Mouse (Mus musculus): Measurements from ENCODE around the gene Gm17490. TPM values are rescaled to one million over a fixed set of nuclear protein-coding genes. Genes with fewer than 3 reads are reported as not detected.
"Not testable (repeated sequence)": the region's sequence is repeated elsewhere in the genome, so short reads cannot be mapped to it uniquely, and the experiment has no call there.

Gm17490 gene
- polyA plus RNA-seq, 1 experiment from 2014 or later: not detected

- TF ChIP-seq CTCF (IDR thresholded peaks at IDR 0.05; ENCODE audit: low read depth): no peak
- no peak for TF ChIP-seq EP300 (IDR thresholded peaks at IDR 0.05; ENCODE audit: low read depth)
- H3K4me1 ChIP-seq (ENCODE audit: insufficient read depth): no peaks in the 10 kb centered on the region
- no peak overlapping the region for H3K4me2 ChIP-seq (ENCODE audit: low read depth, low read length)
- 83% methylated on average over 9 of the region's 9 CpGs for WGBS (ENCODE audit: insufficient replicate concordance)
- no peak overlapping the region for H3K27ac ChIP-seq (ENCODE audit: low read depth)
- DNase-seq: no peak
- H3K4me3 ChIP-seq (ENCODE audit: low read depth, low read length): no peak overlapping the region
- no peak overlapping the region for H3K9ac ChIP-seq (replicated peaks)
- no peak for ATAC-seq
- H3K36me3 ChIP-seq (replicated peaks; ENCODE audit: insufficient read depth, low read length): no peaks in the 10 kb centered on the region
- no peaks in the 10 kb centered on the region for H3K27me3 ChIP-seq (ENCODE audit: insufficient read depth, low read length)
- H3K9me3 ChIP-seq (ENCODE audit: low read length): no peaks in the 10 kb centered on the region
Measured at GRCm38 (mm10) chr2:11616846-11617245, 9.2 kb downstream of the Gm17490 start.

- not testable (repeated sequence) for H3K9ac ChIP-seq (replicated peaks); H3K4me1 ChIP-seq (ENCODE audit: insufficient read depth); H3K4me2 ChIP-seq (ENCODE audit: low read depth, low read length); DNase-seq; H3K36me3 ChIP-seq (replicated peaks; ENCODE audit: insufficient read depth, low read length); H3K27me3 ChIP-seq (ENCODE audit: insufficient read depth, low read length); H3K9me3 ChIP-seq (ENCODE audit: low read length); ATAC-seq; H3K4me3 ChIP-seq (ENCODE audit: low read depth, low read length); H3K27ac ChIP-seq (ENCODE audit: low read depth)
- WGBS (ENCODE audit: insufficient replicate concordance): 83% methylated on average over 6 of the region's 6 CpGs
Measured at GRCm38 (mm10) chr2:11612939-11613338, 13.1 kb downstream of the Gm17490 start.

GRCm38 (mm10) chr2:11606718-11607117 is 19.3 kb downstream of the Gm17490 start:
- H3K9ac ChIP-seq (replicated peaks); ATAC-seq; H3K27ac ChIP-seq (ENCODE audit: low read depth); DNase-seq; H3K4me2 ChIP-seq (ENCODE audit: low read depth, low read length); H3K4me3 ChIP-seq (ENCODE audit: low read depth, low read length); H3K36me3 ChIP-seq (replicated peaks; ENCODE audit: insufficient read depth, low read length); H3K27me3 ChIP-seq (ENCODE audit: insufficient read depth, low read length); H3K4me1 ChIP-seq (ENCODE audit: insufficient read depth); H3K9me3 ChIP-seq (ENCODE audit: low read length): not testable (repeated sequence)
- 64% methylated on average over 4 of the region's 4 CpGs for WGBS (ENCODE audit: insufficient replicate concordance)
- TF ChIP-seq CTCF (IDR thresholded peaks at IDR 0.05; ENCODE audit: low read depth): 0 out of 2 replicates have a peak, but pooled peaks have one; percentile 8

GRCm38 (mm10) chr2:11604911-11605310 is 21.2 kb downstream of the Gm17490 start:
- no peak overlapping the region for H3K4me2 ChIP-seq (ENCODE audit: low read depth, low read length)
- H3K9ac ChIP-seq (replicated peaks): no peak overlapping the region
- no peak for DNase-seq
- no peaks in the 10 kb centered on the region for H3K9me3 ChIP-seq (ENCODE audit: low read length)
- TF ChIP-seq EP300 (IDR thresholded peaks at IDR 0.05; ENCODE audit: low read depth) (no peak), CTCF (IDR thresholded peaks at IDR 0.05; ENCODE audit: low read depth) (no peak)
- peaks cover 9% of the 10 kb centered on the region for H3K36me3 ChIP-seq (replicated peaks; ENCODE audit: insufficient read depth, low read length)
- no peak overlapping the region for H3K27ac ChIP-seq (ENCODE audit: low read depth)
- H3K27me3 ChIP-seq (ENCODE audit: insufficient read depth, low read length): no peaks in the 10 kb centered on the region
- H3K4me1 ChIP-seq (ENCODE audit: insufficient read depth): peaks cover 6% of the 10 kb centered on the region; the same call in 1 of the 2 replicates
- no peak for ATAC-seq
- no peak overlapping the region for H3K4me3 ChIP-seq (ENCODE audit: low read depth, low read length)

- peak within 1 kb of the TSS; percentile 84 for H3K4me2 ChIP-seq (ENCODE audit: low read depth, low read length)
- H3K36me3 ChIP-seq (replicated peaks; ENCODE audit: insufficient read depth, low read length): peaks cover 14% of the 10 kb centered on the region
- ATAC-seq (no peak), DNase-seq (no peak)
- H3K9me3 ChIP-seq (ENCODE audit: low read length): no peaks in the 10 kb centered on the region
- H3K4me1 ChIP-seq (ENCODE audit: insufficient read depth): peaks cover 6% of the 10 kb centered on the region; the same call in 1 of the 2 replicates
- H3K9ac ChIP-seq (replicated peaks): peak within 1 kb of the TSS; percentile 99
- no peaks in the 10 kb centered on the region for H3K27me3 ChIP-seq (ENCODE audit: insufficient read depth, low read length)
- TF ChIP-seq CTCF (IDR thresholded peaks at IDR 0.05; ENCODE audit: low read depth): no peak
- no peak for TF ChIP-seq EP300 (IDR thresholded peaks at IDR 0.05; ENCODE audit: low read depth)
- peak within 1 kb of the TSS; percentile 98 for H3K4me3 ChIP-seq (ENCODE audit: low read depth, low read length)
- WGBS (ENCODE audit: insufficient replicate concordance): 78% methylated on average over 5 of the region's 5 CpGs
- peak within 1 kb of the TSS; percentile 82 for H3K27ac ChIP-seq (ENCODE audit: low read depth)
Measured at GRCm38 (mm10) chr2:11604053-11604452, 22.0 kb downstream of the Gm17490 start, which contains the start of gene Rbm17. Rbm17 (minus strand) TSS chr2:11604153.

- Histone ChIP-seq H3K9ac (replicated peaks) (peak overlapping the region; percentile 99), H3K9me3 (ENCODE audit: low read length) (no peaks in the 10 kb centered on the region), H3K4me3 (ENCODE audit: low read depth, low read length) (peak overlapping the region; percentile 98), H3K27me3 (ENCODE audit: insufficient read depth, low read length) (no peaks in the 10 kb centered on the region), H3K4me2 (ENCODE audit: low read depth, low read length) (peak overlapping the region; percentile 84), H3K27ac (ENCODE audit: low read depth) (peak overlapping the region; percentile 82), H3K36me3 (replicated peaks; ENCODE audit: insufficient read depth, low read length) (peaks cover 24% of the 10 kb centered on the region), H3K4me1 (ENCODE audit: insufficient read depth) (peaks cover 6% of the 10 kb centered on the region; the same call in 1 of the 2 replicates)
- 3% methylated on average over 65 of the region's 78 CpGs for WGBS (ENCODE audit: insufficient replicate concordance)
- ATAC-seq: peak; percentile 99
- no peak for TF ChIP-seq EP300 (IDR thresholded peaks at IDR 0.05; ENCODE audit: low read depth)
- peak; percentile 100 for TF ChIP-seq CTCF (IDR thresholded peaks at IDR 0.05; ENCODE audit: low read depth)
- peak; percentile 96 for DNase-seq
Measured at GRCm38 (mm10) chr2:11602506-11603489, 23.3 kb downstream of the Gm17490 start.

Measured in liver, postnatal 0 days (tissue).